Mouse (Mus musculus) A20 (cell line): ENCODE measurements around the gene Pigl.

ENCODE experiments used
- DNase-seq: peaks from one replicate; pipeline ENCODE4 v3.0.0-alpha.2; 2011; ENCODE audit warnings: low read depth, low spot score

Pigl gene

GRCm38 (mm10) chr11:62513311-62513710 is 55.1 kb downstream of the Pigl start:
- no peak for DNase-seq

GRCm38 (mm10) chr11:62518991-62519390 is 60.7 kb downstream of the Pigl start:
- no peak for DNase-seq

GRCm38 (mm10) chr11:62522283-62522682 is 64.0 kb downstream of the Pigl start:
- no peak for DNase-seq

- DNase-seq, result no peak
Measured at GRCm38 (mm10) chr11:62537089-62537488, 78.8 kb downstream of the Pigl start.

- DNase-seq, result peak; percentile 74
Measured at GRCm38 (mm10) chr11:62537590-62537989, 79.3 kb downstream of the Pigl start.

GRCm38 (mm10) chr11:62538321-62539088 is 80.2 kb downstream of the Pigl start:
- DNase-seq, result peak; percentile 76

GRCm38 (mm10) chr11:62539089-62539890 is 81.0 kb downstream of the Pigl start, which contains the start of gene Cenpv:
TSS of gene Cenpv (minus strand) at chr11:62539261.
- DNase-seq, result peak; percentile 93

- peak; percentile 73 for DNase-seq
Measured at GRCm38 (mm10) chr11:62540167-62540566, 81.9 kb downstream of the Pigl start.

- peak; percentile 62 for DNase-seq
Measured at GRCm38 (mm10) chr11:62540969-62541368, 82.7 kb downstream of the Pigl start.

GRCm38 (mm10) chr11:62541581-62541980 is 83.3 kb downstream of the Pigl start:
- DNase-seq, result peak; percentile 69

GRCm38 (mm10) chr11:62543991-62544390 is 85.7 kb downstream of the Pigl start:
- peak; percentile 39 for DNase-seq

GRCm38 (mm10) chr11:62549782-62550181 is 91.5 kb downstream of the Pigl start:
- DNase-seq, result peak; percentile 88

GRCm38 (mm10) chr11:62550227-62550685 is 92.0 kb downstream of the Pigl start:
- peak; percentile 84 for DNase-seq

GRCm38 (mm10) chr11:62550727-62551225 is 92.5 kb downstream of the Pigl start, which contains the start of gene Ubb:
TSS of gene Ubb (plus strand) at chr11:62551171.
- peak; percentile 99 for DNase-seq

GRCm38 (mm10) chr11:62551226-62552119 is 93.2 kb downstream of the Pigl start:
- DNase-seq, result peak; percentile 95

GRCm38 (mm10) chr11:62553186-62553585 is 94.9 kb downstream of the Pigl start:
- no peak for DNase-seq

- no peak for DNase-seq
Measured at GRCm38 (mm10) chr11:62553633-62554032, 95.4 kb downstream of the Pigl start.

GRCm38 (mm10) chr11:62554163-62554855 is 96.0 kb downstream of the Pigl start:
- DNase-seq, result no peak

GRCm38 (mm10) chr11:62554934-62555517 is 96.8 kb downstream of the Pigl start:
- no peak for DNase-seq

GRCm38 (mm10) chr11:62555896-62556412 is 97.7 kb downstream of the Pigl start:
- DNase-seq, result no peak
